Mouse (Mus musculus): ENCODE data around the gene Elf1. TPM values are rescaled to one million over a fixed set of nuclear protein-coding genes. Genes with fewer than 3 reads are reported as not detected.

The Elf1 gene
- polyA plus RNA-seq, 1 experiment from 2014 or later: 20.2 TPM

DNA sequence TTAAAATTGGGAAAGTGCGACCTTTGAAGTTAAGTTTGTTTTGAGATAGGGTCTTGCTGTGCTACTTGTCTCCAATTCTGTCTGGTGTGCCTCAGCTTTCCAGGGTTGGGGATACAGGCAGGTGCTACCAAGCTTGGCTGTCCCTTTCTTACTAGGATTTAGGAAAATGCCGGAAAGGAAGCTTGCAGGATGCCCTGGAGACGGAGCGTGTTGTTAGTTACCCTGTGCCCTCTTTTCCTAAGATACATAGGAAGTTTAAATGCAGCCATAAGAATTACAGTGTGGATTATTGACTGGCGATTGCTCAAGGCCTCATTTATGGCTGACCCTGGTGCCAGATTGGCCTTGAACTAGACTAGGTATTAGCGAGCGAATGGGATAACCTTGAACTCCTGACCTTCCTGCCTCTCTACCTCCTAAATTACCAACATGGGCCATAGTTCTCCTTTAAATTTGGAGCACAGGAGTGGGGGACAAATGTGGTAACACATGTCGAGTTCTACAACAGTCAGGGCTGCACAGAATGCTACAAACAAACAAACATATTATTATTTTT lies 36.3 kb downstream of the Elf1 start:
- Histone ChIP-seq H3K27ac (ENCODE audit: low read depth) (no peak overlapping the region), H3K4me3 (ENCODE audit: low read depth, low read length) (no peak overlapping the region), H3K9ac (no peak overlapping the region), H3K4me1 (ENCODE audit: insufficient read depth) (0 out of 2 replicates have a peak, but pooled peaks cover 4% of the 10 kb centered on the region), H3K9me3 (ENCODE audit: low read depth, low read length) (no peaks in the 10 kb centered on the region), H3K27me3 (ENCODE audit: insufficient read depth, low read length) (no peaks in the 10 kb centered on the region), H3K36me3 (ENCODE audit: insufficient read depth) (no peaks in the 10 kb centered on the region), H3K4me2 (peak overlapping the region; percentile 23; the same call in 1 of the 2 replicates)
- 82% methylated on average over 8 of the region's 8 CpGs for WGBS
- no peak for DNase-seq
- no peak for TF ChIP-seq CTCF (IDR thresholded peaks at IDR 0.05; ENCODE audit: low read depth)
- ATAC-seq (ENCODE audit: insufficient read depth): no peak

- 0 out of 2 replicates have a peak, but pooled peaks cover 4% of the 10 kb centered on the region for H3K4me1 ChIP-seq (ENCODE audit: insufficient read depth)
- 70% methylated on average over 2 of the region's 2 CpGs for WGBS
- H3K9ac ChIP-seq: no peak overlapping the region
- no peak for TF ChIP-seq CTCF (IDR thresholded peaks at IDR 0.05; ENCODE audit: low read depth)
- DNase-seq (no peak), ATAC-seq (ENCODE audit: insufficient read depth) (no peak)
- H3K27me3 ChIP-seq (ENCODE audit: insufficient read depth, low read length): no peaks in the 10 kb centered on the region
- H3K27ac ChIP-seq (ENCODE audit: low read depth): no peak overlapping the region
- H3K36me3 ChIP-seq (ENCODE audit: insufficient read depth): no peaks in the 10 kb centered on the region
- H3K9me3 ChIP-seq (ENCODE audit: low read depth, low read length): no peaks in the 10 kb centered on the region
- H3K4me2 ChIP-seq: no peak overlapping the region
- H3K4me3 ChIP-seq (ENCODE audit: low read depth, low read length): no peak overlapping the region
Observed at GRCm38 (mm10) chr14:79518123-79518522, 37.1 kb downstream of the Elf1 start.

GRCm38 (mm10) chr14:79518761-79519662 lies 38.0 kb downstream of the Elf1 start:
- TF ChIP-seq CTCF (IDR thresholded peaks at IDR 0.05; ENCODE audit: low read depth): no peak
- ATAC-seq (ENCODE audit: insufficient read depth): no peak
- no peak overlapping the region for H3K27ac ChIP-seq (ENCODE audit: low read depth)
- H3K9me3 ChIP-seq (ENCODE audit: low read depth, low read length): no peaks in the 10 kb centered on the region
- H3K36me3 ChIP-seq (ENCODE audit: insufficient read depth): no peaks in the 10 kb centered on the region
- H3K4me2 ChIP-seq: peak overlapping the region; percentile 7; the same call in 1 of the 2 replicates
- WGBS: 62% methylated on average over 19 of the region's 19 CpGs
- no peaks in the 10 kb centered on the region for H3K27me3 ChIP-seq (ENCODE audit: insufficient read depth, low read length)
- 0 out of 2 replicates have a peak, but pooled peaks cover 4% of the 10 kb centered on the region for H3K4me1 ChIP-seq (ENCODE audit: insufficient read depth)
- H3K4me3 ChIP-seq (ENCODE audit: low read depth, low read length): no peak overlapping the region
- no peak overlapping the region for H3K9ac ChIP-seq
- peak; percentile 33 for DNase-seq

DNA sequence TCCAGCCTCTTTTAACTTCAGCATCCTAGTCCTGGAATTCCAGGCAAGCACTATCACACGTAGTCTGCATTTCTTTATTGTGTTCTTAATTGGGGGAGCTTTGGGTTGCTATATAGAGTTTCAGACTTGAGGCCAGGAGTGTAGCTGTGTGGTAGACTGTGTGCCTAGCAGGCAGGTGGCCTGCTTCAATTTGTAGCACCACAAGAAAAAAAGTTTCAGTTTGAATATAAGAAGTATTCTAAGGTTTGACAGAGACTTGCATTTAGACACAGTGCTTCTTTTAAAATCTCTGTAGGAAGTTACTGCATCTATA lies 38.6 kb downstream of the Elf1 start:
- Histone ChIP-seq H3K27me3 (ENCODE audit: insufficient read depth, low read length) (no peaks in the 10 kb centered on the region), H3K36me3 (ENCODE audit: insufficient read depth) (no peaks in the 10 kb centered on the region), H3K27ac (ENCODE audit: low read depth) (no peak overlapping the region), H3K4me1 (ENCODE audit: insufficient read depth) (0 out of 2 replicates have a peak, but pooled peaks cover 4% of the 10 kb centered on the region), H3K9me3 (ENCODE audit: low read depth, low read length) (no peaks in the 10 kb centered on the region), H3K4me2 (no peak overlapping the region; the same call in 1 of the 2 replicates), H3K9ac (no peak overlapping the region), H3K4me3 (ENCODE audit: low read depth, low read length) (no peak overlapping the region)
- DNase-seq (no peak), ATAC-seq (ENCODE audit: insufficient read depth) (no peak)
- TF ChIP-seq CTCF (IDR thresholded peaks at IDR 0.05; ENCODE audit: low read depth): no peak
- WGBS: 65% methylated on average over 1 of the region's 1 CpGs

DNA sequence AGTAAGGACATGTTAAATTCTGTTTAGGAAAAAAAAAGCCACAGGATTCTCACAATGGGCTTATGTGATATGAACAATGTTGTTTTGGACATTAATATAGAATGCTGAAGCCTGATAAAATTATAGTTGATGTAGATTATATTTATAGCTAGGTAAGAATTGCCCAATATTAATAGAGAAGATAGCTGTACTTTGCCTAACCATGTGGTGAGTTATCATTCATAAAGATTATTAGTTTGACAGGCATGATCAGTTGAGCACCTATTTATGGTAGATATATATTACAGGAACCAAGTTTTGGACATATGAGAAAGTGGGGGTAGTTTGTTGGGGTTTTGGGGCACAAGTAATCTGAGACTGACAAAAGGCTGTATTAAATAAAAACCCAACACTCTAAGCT lies 39.6 kb downstream of the Elf1 start:
- DNase-seq (no peak), ATAC-seq (ENCODE audit: insufficient read depth) (no peak)
- no peak for TF ChIP-seq CTCF (IDR thresholded peaks at IDR 0.05; ENCODE audit: low read depth)
- H3K9ac ChIP-seq: no peak overlapping the region
- no peaks in the 10 kb centered on the region for H3K27me3 ChIP-seq (ENCODE audit: insufficient read depth, low read length)
- H3K4me3 ChIP-seq (ENCODE audit: low read depth, low read length): no peak overlapping the region
- 0 out of 2 replicates have a peak, but pooled peaks cover 4% of the 10 kb centered on the region for H3K4me1 ChIP-seq (ENCODE audit: insufficient read depth)
- no peak overlapping the region for H3K27ac ChIP-seq (ENCODE audit: low read depth)
- no peaks in the 10 kb centered on the region for H3K9me3 ChIP-seq (ENCODE audit: low read depth, low read length)
- H3K36me3 ChIP-seq (ENCODE audit: insufficient read depth): no peaks in the 10 kb centered on the region
- no peak overlapping the region for H3K4me2 ChIP-seq

DNA sequence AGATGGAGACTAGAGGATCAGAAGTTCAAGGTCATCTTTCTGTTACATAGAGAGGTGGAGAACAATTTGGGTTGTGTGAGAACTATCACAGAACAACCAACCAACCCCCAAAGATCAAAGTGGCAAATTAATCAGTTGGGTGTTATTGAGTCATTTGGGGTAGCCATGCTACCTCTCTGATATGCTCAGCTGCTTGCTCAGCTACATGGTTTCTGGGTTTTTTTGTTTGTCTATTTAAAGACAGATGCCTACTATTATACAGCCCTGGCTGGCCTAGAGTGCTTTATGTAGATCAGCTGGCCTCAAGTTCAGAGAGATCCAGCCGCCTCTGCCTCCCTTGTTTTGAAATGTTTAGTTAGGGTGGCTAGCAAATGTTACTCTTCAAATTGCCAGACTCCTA lies 40.1 kb downstream of the Elf1 start:
- DNase-seq: no peak
- Histone ChIP-seq H3K27ac (ENCODE audit: low read depth) (peak overlapping the region; percentile 16; the same call in 1 of the 2 replicates), H3K4me2 (no peak overlapping the region), H3K9me3 (ENCODE audit: low read depth, low read length) (no peaks in the 10 kb centered on the region), H3K4me1 (ENCODE audit: insufficient read depth) (0 out of 2 replicates have a peak, but pooled peaks cover 4% of the 10 kb centered on the region), H3K4me3 (ENCODE audit: low read depth, low read length) (no peak overlapping the region), H3K9ac (no peak overlapping the region), H3K36me3 (ENCODE audit: insufficient read depth) (no peaks in the 10 kb centered on the region), H3K27me3 (ENCODE audit: insufficient read depth, low read length) (no peaks in the 10 kb centered on the region)
- TF ChIP-seq CTCF (IDR thresholded peaks at IDR 0.05; ENCODE audit: low read depth): no peak
- ATAC-seq (ENCODE audit: insufficient read depth): no peak
- 80% methylated on average over 1 of the region's 1 CpGs for WGBS

DNA sequence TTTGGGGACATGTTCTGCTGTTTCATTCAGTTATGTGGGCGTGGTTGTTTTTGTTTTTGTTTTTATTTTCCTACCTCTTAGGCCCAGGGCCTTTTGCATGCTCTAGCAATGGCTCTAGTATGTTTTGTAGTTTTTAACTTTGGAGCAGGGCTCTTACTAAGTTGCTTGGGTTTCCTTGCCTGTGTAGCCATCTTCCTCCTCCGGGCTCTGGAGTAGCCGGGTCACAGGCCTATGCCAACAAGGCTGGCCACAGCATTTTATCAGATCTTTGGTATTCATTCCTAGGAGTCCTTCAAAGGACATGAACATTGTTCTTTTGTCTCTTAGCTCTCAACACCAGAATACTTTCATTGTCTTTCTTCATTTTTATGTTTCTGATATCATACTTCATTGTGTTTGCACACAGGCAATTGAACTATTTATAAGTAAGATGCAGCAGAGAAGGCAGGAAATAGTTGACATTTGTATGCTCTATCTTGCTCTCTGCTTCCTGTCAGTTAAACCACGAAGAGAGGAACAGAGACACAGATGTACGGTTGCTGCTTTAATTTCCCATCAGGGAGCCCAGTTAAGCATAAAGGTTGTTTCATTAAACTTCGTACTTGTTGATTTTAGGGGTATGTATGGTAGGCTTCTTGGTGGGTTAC lies 40.6 kb downstream of the Elf1 start:
- Histone ChIP-seq H3K4me1 (ENCODE audit: insufficient read depth) (0 out of 2 replicates have a peak, but pooled peaks cover 4% of the 10 kb centered on the region), H3K4me3 (ENCODE audit: low read depth, low read length) (no peak overlapping the region), H3K9me3 (ENCODE audit: low read depth, low read length) (no peaks in the 10 kb centered on the region), H3K27ac (ENCODE audit: low read depth) (peak overlapping the region; percentile 16; the same call in 1 of the 2 replicates), H3K27me3 (ENCODE audit: insufficient read depth, low read length) (no peaks in the 10 kb centered on the region), H3K36me3 (ENCODE audit: insufficient read depth) (no peaks in the 10 kb centered on the region), H3K4me2 (no peak overlapping the region), H3K9ac (no peak overlapping the region)
- 54% methylated on average over 6 of the region's 6 CpGs for WGBS
- ATAC-seq (ENCODE audit: insufficient read depth) (no peak), DNase-seq (no peak)
- no peak for TF ChIP-seq CTCF (IDR thresholded peaks at IDR 0.05; ENCODE audit: low read depth)
